Mouse (Mus musculus): ENCODE measurements around the gene Tfap2e. TPM values are rescaled to one million over a fixed set of nuclear protein-coding genes. Genes with fewer than 3 reads are reported as not detected.
A peak's percentile ranks its signal among the peaks of the same experiment; 100 is the strongest.

Tfap2e gene
- polyA plus RNA-seq, 1 experiment from 2014 or later: 0.06 TPM

- H3K36me3 ChIP-seq: no peaks in the 10 kb centered on the region
- H3K27me3 ChIP-seq (replicated peaks): peaks cover 91% of the 10 kb centered on the region
- H3K9ac ChIP-seq (replicated peaks): no peak overlapping the region
- H3K9me3 ChIP-seq (replicated peaks): no peaks in the 10 kb centered on the region
- peak overlapping the region; percentile 29 for H3K4me3 ChIP-seq (replicated peaks)
- no peak overlapping the region for H3K27ac ChIP-seq (replicated peaks)
- H3K4me2 ChIP-seq: peak overlapping the region; percentile 54
- H3K4me1 ChIP-seq: peaks cover 25% of the 10 kb centered on the region
- 2% methylated on average over 58 of the region's 62 CpGs for WGBS
- ATAC-seq (ENCODE audit: low FRiP score): no peak
Observed at GRCm38 (mm10) chr4:126735382-126736000, 549 bp downstream of the Tfap2e start.

DNA sequence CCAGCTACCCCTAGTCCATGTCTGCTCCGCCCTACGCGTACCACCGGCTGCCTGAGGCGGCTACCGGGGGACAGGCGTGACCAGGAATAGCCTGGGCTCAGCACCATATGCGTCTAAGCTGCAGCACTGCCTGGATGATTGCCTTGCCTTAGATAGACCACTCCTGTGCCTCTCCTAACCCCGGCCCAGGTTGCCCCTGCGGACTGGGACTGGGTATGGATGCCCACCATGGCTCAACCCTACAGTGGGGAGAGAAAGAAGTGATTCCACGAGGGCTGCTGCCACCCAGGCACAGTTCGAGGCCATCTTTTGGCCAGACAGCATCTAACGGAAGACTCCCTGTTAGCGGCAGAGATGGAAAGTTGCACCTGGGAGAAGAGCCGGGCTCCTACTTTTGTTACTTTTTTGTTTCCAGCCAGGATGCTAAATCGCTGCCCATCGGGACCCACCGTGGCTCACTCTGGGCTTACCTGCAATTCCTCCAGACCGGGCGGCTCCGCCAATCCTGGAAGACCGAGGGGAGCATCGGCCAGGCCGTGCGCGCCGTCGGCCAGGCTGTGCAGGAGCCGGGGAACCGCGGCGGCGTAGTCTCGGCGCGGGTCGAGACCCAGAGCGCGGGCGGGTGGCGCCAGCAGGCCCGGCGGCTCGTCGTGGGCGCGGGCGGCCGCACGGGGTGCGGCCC lies 1.2 kb downstream of the Tfap2e start:
- no peaks in the 10 kb centered on the region for H3K36me3 ChIP-seq
- ATAC-seq (ENCODE audit: low FRiP score): no peak
- no peak overlapping the region for H3K27ac ChIP-seq (replicated peaks)
- H3K27me3 ChIP-seq (replicated peaks): peaks cover 95% of the 10 kb centered on the region
- WGBS: 3% methylated on average over 51 of the region's 51 CpGs
- peak overlapping the region; percentile 54 for H3K4me2 ChIP-seq
- H3K9me3 ChIP-seq (replicated peaks): no peaks in the 10 kb centered on the region
- H3K9ac ChIP-seq (replicated peaks): no peak overlapping the region
- H3K4me1 ChIP-seq: peaks cover 25% of the 10 kb centered on the region
- H3K4me3 ChIP-seq (replicated peaks): peak overlapping the region; percentile 29

DNA sequence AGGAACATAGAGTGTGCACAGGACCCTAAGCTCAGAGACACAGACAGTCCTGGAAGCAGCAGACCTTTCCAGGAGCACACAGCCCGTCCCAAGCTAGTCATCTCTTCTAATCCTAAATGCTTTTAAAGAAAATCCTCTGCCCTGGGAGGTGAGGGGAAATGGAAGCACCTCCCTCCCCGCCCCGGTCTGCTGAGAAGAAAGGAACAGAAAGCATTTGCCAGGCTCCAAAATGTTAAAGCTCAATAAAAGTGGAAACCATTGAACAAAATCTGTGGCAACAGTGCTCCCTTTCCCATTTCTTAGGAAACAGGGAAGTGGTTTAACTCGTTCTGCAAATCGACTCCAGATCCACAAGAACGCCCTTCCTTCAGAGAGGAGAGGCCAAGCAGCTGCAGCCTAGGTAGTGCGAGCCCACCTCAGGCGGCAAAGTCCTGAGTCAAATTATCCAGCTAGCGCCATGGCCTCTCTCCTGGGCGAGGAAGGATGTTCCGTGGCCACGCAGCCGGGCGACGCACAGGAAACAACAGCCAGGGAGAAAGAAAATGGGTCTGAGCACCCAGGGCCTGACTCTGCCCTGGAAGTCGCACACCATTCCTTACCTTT lies 1.9 kb downstream of the Tfap2e start:
- Histone ChIP-seq H3K27ac (replicated peaks) (no peak overlapping the region), H3K9ac (replicated peaks) (no peak overlapping the region), H3K4me3 (replicated peaks) (0 out of 2 replicates have a peak overlapping the region, but pooled peaks have one; percentile 3), H3K36me3 (no peaks in the 10 kb centered on the region), H3K4me2 (no peak overlapping the region), H3K4me1 (peaks cover 25% of the 10 kb centered on the region), H3K27me3 (replicated peaks) (peaks cover 95% of the 10 kb centered on the region), H3K9me3 (replicated peaks) (no peaks in the 10 kb centered on the region)
- 4% methylated on average over 16 of the region's 16 CpGs for WGBS
- ATAC-seq (ENCODE audit: low FRiP score): no peak

GRCm38 (mm10) chr4:126732531-126733380 lies 3.3 kb downstream of the Tfap2e start:
- Histone ChIP-seq H3K4me1 (peaks cover 25% of the 10 kb centered on the region), H3K9me3 (replicated peaks) (no peaks in the 10 kb centered on the region), H3K4me3 (replicated peaks) (no peak overlapping the region), H3K36me3 (no peaks in the 10 kb centered on the region), H3K9ac (replicated peaks) (no peak overlapping the region), H3K4me2 (peak overlapping the region; percentile 19; the same call in 1 of the 2 replicates), H3K27ac (replicated peaks) (no peak overlapping the region), H3K27me3 (replicated peaks) (peaks cover 86% of the 10 kb centered on the region)
- no peak for ATAC-seq (ENCODE audit: low FRiP score)
- 6% methylated on average over 26 of the region's 26 CpGs for WGBS

DNA sequence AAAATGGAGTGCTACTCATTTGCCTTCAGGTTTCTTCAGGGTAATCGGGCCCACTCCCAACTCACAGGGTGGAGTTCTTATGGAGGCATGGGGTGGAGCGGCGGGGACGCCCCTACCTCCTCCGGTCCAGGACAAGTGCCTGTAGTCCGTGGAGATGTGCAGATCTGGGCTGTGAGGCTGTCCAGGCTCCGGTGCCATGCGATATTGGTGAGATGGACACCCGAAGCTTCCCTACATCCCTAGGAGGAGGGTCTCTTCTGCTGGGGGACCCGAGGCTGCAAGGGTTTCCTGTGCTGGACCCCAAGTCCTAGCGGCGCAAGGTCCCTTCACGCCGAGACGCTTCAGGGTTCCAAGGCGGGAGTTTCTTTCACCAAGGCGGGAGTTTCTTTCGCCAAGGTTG lies 3.9 kb downstream of the Tfap2e start:
- Histone ChIP-seq H3K27ac (replicated peaks) (no peak overlapping the region), H3K27me3 (replicated peaks) (peaks cover 80% of the 10 kb centered on the region), H3K4me3 (replicated peaks) (no peak overlapping the region), H3K9ac (replicated peaks) (no peak overlapping the region), H3K4me1 (peaks cover 25% of the 10 kb centered on the region), H3K36me3 (no peaks in the 10 kb centered on the region), H3K4me2 (peak overlapping the region; percentile 19; the same call in 1 of the 2 replicates), H3K9me3 (replicated peaks) (no peaks in the 10 kb centered on the region)
- ATAC-seq (ENCODE audit: low FRiP score): no peak
- WGBS: 2% methylated on average over 18 of the region's 18 CpGs

DNA sequence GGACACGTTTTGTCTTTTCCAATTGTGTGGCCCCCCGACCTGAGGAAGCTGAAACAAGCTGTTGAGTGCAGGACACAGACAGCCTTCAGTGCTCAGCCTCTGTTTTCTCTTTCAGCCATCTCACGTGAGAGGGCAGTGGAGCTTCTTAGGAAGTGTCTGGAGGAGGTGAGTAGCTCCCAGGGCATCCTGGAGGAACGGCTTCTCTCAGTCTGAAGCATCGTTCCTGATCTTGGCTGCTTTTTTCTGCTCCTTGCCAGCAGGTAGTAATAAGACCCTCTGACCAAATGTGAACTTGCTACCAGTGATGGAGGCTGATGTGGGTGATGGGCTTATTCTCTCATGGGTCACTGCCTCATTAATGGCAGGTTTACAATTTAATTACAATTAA lies 28.6 kb downstream of the Tfap2e start:
- no peak overlapping the region for H3K4me3 ChIP-seq (replicated peaks)
- H3K9me3 ChIP-seq (replicated peaks): no peaks in the 10 kb centered on the region
- no peak overlapping the region for H3K4me2 ChIP-seq
- H3K4me1 ChIP-seq: no peaks in the 10 kb centered on the region
- WGBS: 22% methylated on average over 5 of the region's 5 CpGs
- H3K36me3 ChIP-seq: peaks cover 74% of the 10 kb centered on the region
- no peak overlapping the region for H3K9ac ChIP-seq (replicated peaks)
- H3K27ac ChIP-seq (replicated peaks): no peak overlapping the region
- no peaks in the 10 kb centered on the region for H3K27me3 ChIP-seq (replicated peaks)
- ATAC-seq (ENCODE audit: low FRiP score): no peak

DNA sequence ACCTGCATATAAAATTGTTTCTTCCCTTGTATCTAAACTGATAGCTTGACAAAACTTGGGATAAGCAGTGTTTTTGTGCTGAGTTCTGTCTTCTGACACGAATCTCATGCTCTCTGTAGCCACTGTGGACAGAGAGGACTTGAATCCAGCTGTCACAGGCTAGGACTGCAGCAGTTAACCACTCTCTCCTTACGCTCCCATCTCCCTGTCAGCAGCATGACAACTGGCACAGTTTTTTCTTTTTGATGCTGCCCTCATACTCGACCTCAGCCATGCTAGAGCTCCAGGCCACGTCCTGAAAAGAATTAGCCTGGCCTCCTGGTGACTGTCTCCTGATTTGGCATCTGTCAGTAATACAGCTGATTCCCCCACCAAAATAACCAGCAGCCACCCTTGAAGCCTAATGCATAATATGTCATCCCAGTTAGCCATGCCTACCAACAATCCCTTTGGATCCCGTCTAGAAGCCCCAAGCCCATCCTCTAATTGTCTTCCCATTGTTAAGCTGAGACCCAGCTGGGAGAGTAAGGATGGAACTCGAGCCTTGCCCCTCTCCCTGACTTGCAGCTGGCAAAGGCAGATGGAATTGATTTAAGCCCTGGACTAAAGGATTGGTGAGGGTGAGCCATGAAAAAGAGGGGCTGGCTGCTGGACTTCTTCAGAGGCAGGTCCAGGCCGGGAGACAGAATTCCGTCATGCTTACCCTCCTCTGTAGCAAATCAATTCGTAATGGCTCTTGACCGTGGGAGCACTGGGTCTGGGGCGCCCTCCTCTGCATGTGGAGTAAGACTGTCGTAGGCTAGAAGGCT lies 29.2 kb downstream of the Tfap2e start:
- WGBS: 33% methylated on average over 12 of the region's 12 CpGs
- no peaks in the 10 kb centered on the region for H3K9me3 ChIP-seq (replicated peaks)
- ATAC-seq (ENCODE audit: low FRiP score): no peak
- H3K4me2 ChIP-seq: no peak overlapping the region
- no peak overlapping the region for H3K27ac ChIP-seq (replicated peaks)
- no peak overlapping the region for H3K9ac ChIP-seq (replicated peaks)
- H3K36me3 ChIP-seq: peaks cover 73% of the 10 kb centered on the region
- H3K4me3 ChIP-seq (replicated peaks): no peak overlapping the region
- H3K4me1 ChIP-seq: no peaks in the 10 kb centered on the region
- no peaks in the 10 kb centered on the region for H3K27me3 ChIP-seq (replicated peaks)

DNA sequence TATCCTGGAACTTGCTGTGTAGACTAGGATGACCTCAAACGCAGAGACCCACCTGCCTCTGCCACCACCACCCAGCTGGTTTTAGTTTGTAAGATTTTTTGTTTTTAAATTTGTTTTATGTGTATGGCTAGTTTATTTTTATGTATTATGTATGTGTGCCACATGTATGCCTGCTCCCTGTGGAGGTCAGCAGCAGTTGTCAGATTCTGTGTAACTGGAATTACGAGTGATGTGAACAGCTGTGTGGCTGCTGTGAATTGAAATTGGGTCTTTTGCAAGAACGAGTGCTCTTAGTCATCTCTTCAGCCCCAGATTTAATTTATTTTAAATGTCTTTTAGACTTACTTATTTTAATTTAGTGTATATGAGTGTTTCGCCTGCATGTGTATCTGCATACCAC lies 39.1 kb downstream of the Tfap2e start:
- Histone ChIP-seq H3K9ac (replicated peaks) (no peak overlapping the region), H3K4me2 (no peak overlapping the region), H3K27me3 (replicated peaks) (no peaks in the 10 kb centered on the region), H3K27ac (replicated peaks) (no peak overlapping the region), H3K36me3 (peaks cover 17% of the 10 kb centered on the region), H3K4me3 (replicated peaks) (no peak overlapping the region), H3K9me3 (replicated peaks) (no peaks in the 10 kb centered on the region), H3K4me1 (no peaks in the 10 kb centered on the region)
- no peak for ATAC-seq (ENCODE audit: low FRiP score)
- WGBS: 90% methylated on average over 4 of the region's 4 CpGs

DNA sequence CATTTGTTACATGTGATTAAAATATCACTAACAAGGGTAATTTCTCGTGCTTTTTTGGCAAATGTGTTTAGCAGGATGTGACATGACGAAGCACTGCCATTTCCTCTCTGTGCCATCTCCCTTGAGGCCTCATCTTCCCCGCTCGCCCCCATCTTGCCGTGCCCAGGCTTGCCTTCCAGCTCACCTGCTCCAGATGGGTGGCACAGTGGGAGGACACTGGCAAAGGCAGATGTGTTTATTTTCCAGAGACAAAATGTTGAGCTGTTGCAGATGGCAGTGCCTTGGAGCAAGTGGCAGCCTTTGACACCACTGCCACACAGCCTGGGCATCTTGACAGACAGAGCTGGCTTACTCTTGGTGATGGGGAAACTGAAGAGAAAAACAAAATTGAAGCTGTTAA lies 43.0 kb downstream of the Tfap2e start:
- ATAC-seq (ENCODE audit: low FRiP score): no peak
- Histone ChIP-seq H3K27me3 (replicated peaks) (no peaks in the 10 kb centered on the region), H3K36me3 (peaks cover 19% of the 10 kb centered on the region), H3K4me1 (no peaks in the 10 kb centered on the region), H3K4me2 (no peak overlapping the region), H3K9me3 (replicated peaks) (no peaks in the 10 kb centered on the region), H3K27ac (replicated peaks) (no peak overlapping the region), H3K9ac (replicated peaks) (no peak overlapping the region), H3K4me3 (replicated peaks) (no peak overlapping the region)
- WGBS: 78% methylated on average over 5 of the region's 5 CpGs

GRCm38 (mm10) chr4:126689457-126689856 lies 46.6 kb downstream of the Tfap2e start:
- Histone ChIP-seq H3K27ac (replicated peaks) (no peak overlapping the region), H3K4me3 (replicated peaks) (no peak overlapping the region), H3K9me3 (replicated peaks) (no peaks in the 10 kb centered on the region), H3K4me1 (no peaks in the 10 kb centered on the region), H3K9ac (replicated peaks) (no peak overlapping the region), H3K36me3 (peaks cover 44% of the 10 kb centered on the region), H3K27me3 (replicated peaks) (no peaks in the 10 kb centered on the region), H3K4me2 (no peak overlapping the region)
- ATAC-seq (ENCODE audit: low FRiP score): no peak
- WGBS: 87% methylated on average over 2 of the region's 2 CpGs

GRCm38 (mm10) chr4:126683084-126683483 lies 53.0 kb downstream of the Tfap2e start:
- 65% methylated on average over 3 of the region's 3 CpGs for WGBS

More at GRCm38 (mm10) chr4:126683084-126683483, 53.0 kb downstream of the Tfap2e start:
- Histone ChIP-seq H3K9ac (replicated peaks) (no peak overlapping the region), H3K4me1 (peaks cover 33% of the 10 kb centered on the region), H3K4me3 (replicated peaks) (no peak overlapping the region), H3K27me3 (replicated peaks) (no peaks in the 10 kb centered on the region), H3K36me3 (peaks cover 28% of the 10 kb centered on the region), H3K4me2 (no peak overlapping the region), H3K27ac (replicated peaks) (no peak overlapping the region), H3K9me3 (replicated peaks) (no peaks in the 10 kb centered on the region)
- no peak for ATAC-seq (ENCODE audit: low FRiP score)
